Mouse (Mus musculus): ENCODE data around the gene Trpm2. TPM values are rescaled to one million over a fixed set of nuclear protein-coding genes. Genes with fewer than 3 reads are reported as not detected.
"Not testable (repeated sequence)": the region's sequence is repeated elsewhere in the genome, so short reads cannot be mapped to it uniquely, and the experiment has no call there.

Trpm2 gene
- total RNA-seq (2014; fragmentation: Nextera tagmentation) = 1.9 and 9.1 TPM in 2 replicates
- 1.9 and 3.6 TPM in 2 replicates for total RNA-seq (2017)

DNA sequence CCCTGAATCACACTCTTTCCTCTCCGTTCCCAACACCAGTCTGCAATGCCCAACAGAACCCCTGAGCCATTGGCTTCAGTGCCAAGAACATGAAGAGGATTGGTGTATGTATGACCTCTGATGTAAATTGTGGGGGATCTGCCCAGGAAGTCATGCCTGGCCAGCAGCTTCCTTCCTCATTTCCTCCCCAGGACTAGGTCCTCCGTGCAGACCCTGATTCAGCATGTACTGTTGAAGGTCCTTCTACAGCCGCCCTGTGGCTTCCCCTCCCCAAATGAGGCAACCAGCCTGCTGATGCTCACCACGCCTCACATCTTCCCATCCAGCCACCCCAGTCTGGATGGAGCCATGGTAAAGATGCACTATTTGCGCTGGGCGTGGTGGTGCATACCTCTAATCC lies at the start of gene Trpm2:
TSS of gene Trpm2 (minus strand) at position 83 of the 400 bp plus-strand sequence.
- ATAC-seq (replicated peaks; ENCODE audit: poor library complexity, severe bottlenecking) = peak; percentile 72

DNA sequence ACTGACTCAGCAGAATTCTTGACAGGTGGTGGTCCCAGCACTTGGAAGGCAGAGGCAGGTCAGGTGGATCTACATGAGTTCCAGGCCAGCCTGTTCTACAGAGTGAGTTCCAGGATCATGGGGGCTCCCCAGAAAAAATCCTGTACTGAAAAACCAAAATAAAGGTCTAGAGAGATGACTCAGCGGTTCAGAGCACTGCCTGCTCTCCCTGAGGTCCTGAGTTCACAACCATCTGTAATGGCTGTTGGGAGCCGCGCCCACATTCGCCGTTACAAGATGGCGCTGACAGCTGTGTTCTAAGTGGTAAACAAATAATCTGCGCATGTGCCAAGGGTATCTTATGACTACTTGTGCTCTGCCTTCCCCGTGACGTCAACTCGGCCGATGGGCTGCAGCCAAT lies 49.6 kb upstream of the Trpm2 start:
- ATAC-seq (replicated peaks; ENCODE audit: poor library complexity, severe bottlenecking) = not testable (repeated sequence)

DNA sequence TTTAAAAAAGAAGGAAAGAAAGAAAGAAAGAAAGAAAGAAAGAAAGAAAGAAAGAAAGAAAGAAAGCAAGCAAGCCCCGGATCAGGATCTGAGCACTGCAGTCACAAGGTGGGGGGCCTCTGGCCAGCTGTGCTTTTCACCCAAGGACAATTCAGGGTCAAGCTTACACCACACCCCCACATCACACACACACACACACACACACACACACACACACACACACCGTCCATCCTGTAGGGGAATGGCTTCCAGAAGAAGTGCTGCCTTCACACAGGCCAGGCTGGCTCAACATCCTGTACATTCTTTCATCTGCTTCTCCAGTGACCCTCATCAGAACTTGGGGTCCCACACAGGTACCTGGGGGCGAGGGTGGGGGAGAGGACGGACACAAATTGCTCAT lies 48.9 kb upstream of the Trpm2 start:
- ATAC-seq (replicated peaks; ENCODE audit: poor library complexity, severe bottlenecking) = no peak

DNA sequence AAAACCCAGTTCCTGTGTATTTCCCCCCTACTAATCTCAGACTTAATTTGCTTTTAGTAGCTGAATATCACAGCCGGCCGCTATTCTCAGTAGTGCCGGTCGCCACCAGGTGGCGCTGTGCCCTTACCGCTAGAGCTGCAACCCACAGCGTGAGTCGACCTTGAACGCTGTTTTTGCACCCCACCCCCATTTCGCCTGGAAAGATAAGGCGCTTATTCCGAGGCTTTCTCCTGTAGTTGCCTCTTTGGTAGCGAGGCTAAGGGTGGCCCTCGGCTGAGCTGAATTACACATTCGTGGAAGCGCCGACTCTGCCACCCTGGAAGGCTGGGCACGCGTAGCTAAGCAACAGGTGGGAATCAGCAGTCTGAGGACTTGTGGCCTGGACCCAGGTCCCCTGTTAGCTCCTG lies 48.4 kb upstream of the Trpm2 start:
- peak; percentile 69 for ATAC-seq (replicated peaks; ENCODE audit: poor library complexity, severe bottlenecking)

DNA sequence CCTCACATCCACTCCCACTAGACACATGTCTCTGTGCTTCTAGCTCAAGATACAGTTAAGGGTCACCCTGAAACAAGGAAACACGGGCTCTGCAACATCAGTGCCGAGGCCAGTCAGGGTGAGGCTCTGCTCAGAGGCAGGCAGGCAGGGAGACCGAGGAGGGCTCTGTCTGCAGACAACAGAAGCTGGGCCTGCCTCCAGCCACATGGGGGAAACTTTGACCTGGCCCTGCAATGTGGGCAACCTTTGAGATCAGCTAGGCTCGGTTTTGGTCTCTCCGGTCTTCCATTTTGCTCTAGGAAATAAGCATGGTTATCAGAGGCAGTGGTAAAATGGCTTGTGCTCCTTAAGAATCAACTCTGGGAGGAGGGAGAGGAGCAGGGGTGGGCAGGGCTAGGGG lies 46.0 kb upstream of the Trpm2 start:
- peak; percentile 36; the same call in 1 of the 2 replicates for ATAC-seq (replicated peaks; ENCODE audit: poor library complexity, severe bottlenecking)

DNA sequence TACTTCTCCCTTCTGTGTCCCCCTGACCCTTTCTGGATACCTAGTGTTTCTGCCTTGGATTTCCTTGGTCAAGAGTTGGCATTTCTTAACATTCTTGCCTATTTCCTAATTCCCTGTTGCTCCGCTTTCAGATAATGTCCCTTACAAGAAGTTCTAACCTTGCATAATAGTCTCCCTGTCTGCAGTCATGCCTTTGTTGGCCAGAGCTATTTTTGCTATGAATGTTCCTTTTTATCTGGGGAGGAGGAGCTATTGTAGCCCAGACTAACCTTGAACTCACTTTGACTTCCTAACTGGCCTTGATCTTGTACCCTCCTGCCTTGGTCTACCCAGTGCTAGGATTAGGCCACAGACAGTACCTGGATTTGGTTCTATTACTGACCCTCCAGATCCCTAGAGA lies 45.1 kb upstream of the Trpm2 start:
- ATAC-seq (replicated peaks; ENCODE audit: poor library complexity, severe bottlenecking) = peak; percentile 74

DNA sequence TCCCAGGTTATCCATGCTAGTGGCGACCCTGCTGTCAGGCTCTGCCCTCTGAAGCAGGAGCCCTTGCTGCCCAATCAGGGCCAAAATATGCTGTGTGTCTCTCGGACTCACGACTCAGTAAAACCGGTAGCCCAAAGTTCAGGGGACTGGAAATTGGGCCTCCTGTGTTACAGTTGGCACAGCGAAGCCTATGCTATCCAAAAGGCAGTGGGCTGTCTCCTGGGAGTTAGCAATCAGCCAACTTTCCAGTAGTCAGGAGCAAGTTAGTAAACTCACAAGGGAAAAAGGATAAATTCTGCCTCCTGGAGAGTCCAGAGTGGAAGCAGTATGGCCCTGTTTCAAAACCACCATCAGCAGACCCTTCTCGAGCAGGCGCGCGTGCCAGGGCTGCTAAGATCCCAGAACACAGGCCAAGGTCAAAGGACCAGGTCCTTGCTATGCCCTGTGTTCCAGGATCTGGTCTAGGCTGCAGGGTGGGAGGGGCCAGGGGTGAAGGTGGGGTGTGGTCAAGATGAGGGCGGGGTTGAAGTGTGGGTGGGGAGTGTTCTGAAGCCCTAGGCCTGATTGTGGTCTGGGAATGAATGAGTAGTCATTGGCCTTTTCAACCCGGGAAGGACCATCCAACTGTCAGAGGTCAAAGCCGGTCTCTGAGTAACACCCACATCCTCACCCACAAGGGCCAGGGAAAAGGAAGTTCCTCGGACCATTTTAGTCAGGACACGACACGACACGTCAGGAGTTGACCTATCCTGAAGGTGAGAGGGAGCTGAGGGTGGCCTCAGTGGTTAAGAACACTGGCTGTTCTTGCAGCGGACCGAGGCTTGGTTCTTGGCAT lies 42.5 kb upstream of the Trpm2 start:
- ATAC-seq (replicated peaks; ENCODE audit: poor library complexity, severe bottlenecking) = no peak

DNA sequence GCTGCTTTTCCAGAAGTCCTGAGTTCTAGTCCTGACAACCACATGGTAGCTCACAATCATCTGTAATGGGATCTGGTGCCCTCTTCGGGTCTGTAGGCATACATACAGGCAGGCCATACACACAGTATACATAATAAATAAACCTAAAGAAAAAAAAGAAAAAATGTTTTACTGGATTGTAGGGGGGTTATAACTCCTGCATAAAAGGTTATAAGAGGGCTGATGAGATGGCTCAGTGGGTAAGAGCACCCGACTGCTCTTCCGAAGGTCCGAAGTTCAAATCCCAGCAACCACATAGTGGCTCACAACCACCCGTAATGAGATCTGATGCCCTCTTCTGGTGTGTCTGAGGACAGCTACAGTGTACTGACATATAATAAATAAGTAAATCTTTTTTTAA lies 40.8 kb upstream of the Trpm2 start:
- not testable (repeated sequence) for ATAC-seq (replicated peaks; ENCODE audit: poor library complexity, severe bottlenecking)

DNA sequence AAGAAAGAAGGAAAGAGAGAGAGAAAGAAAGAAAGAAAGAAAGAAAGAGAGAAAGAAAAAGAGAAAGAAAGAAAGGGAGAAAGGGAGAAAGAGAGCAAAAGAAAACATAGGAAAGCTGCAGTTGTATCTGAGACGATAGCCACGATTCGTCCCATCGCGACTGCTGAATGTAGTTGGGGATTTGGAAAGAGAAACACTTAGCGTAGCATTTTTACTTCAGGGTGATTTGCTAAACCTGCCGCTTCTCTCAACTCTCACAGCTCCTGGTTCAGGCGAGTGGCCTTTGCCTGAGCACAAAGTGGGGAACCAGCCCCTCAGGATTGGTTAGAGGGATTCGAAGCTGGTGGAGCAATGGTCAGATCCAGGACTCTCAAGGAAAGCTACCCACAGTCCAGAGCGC lies 40.0 kb upstream of the Trpm2 start:
- ATAC-seq (replicated peaks; ENCODE audit: poor library complexity, severe bottlenecking) = no peak

DNA sequence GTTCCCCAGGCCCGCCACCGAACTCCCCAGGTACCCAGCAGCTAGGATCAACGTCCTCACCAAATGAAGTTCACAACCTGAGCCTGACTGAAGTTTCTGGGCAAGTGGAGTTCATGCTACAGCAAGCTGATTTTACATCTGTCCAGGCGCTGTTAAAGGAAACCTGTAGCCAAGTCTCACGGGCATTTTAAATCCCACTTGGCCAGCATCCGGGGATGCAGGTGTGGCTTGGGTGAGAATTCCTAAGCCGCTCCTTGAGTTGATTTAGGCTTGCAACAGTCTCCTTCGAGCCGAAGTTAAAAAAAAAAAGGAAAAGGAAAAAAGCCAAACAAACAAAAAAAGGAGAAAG lies 39.6 kb upstream of the Trpm2 start, which contains the start of gene Pfkl:
TSS of gene Pfkl (minus strand) at position 139 of the 349 bp plus-strand sequence.
- 0 out of 2 replicates have a peak, but pooled peaks have one; percentile 0 for ATAC-seq (replicated peaks; ENCODE audit: poor library complexity, severe bottlenecking)

DNA sequence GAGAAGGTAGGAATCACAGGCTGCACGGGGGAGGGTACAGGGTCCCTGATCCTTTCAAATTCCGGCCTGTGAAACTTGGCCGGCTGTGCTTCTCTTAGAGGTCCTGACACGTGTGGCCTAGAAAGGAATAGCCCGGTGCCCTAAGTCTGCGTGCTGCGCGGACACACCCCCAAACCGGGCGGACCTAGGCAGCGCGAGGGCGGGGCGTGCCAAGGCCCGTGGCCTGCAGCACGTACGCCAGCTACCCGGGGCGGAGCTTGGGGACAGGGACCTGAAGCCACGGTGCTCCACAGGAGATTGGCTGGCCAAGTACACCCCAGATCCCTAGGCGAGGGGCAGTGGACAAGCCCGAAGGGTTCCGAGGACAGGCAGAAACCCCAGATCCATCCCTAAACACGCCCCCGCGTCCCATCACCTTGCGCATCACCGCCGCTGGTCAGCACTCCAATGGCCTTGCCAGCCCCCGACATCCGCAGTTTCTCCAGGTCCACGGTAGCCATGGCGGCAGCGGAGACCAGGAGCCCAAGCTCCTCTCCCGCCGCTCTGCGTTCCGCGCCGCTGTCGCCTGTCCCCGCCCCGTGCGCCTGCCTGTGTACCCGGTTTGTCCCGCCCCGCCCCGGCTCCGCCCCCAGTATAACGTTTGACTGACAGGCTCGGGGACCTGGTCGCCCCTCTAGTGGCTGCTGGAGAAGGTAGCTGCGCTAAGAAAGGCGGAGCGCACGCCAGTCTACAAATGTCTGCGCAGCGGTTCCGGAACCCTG lies 39.0 kb upstream of the Trpm2 start:
- peak; percentile 87 for ATAC-seq (replicated peaks; ENCODE audit: poor library complexity, severe bottlenecking)

DNA sequence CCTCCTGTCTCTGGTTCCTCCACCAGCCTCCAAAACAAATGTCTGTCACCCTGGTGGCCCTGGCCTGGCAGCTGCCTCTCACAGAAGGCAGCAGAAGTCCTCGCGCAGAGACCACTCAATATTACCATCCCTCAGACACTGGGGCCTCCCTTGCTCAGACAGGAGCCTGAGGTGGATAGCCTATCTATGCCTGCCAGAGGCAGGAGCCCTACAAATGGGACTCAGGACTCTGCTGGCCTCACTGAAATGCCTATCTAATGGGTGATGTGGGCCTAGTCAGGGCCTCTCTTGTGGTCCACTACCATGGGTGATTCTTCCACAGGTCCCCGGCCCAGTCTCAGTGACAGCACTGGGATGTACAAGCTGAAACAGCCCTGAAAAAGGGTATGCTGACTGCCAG lies 37.8 kb upstream of the Trpm2 start:
- no peak for ATAC-seq (replicated peaks; ENCODE audit: poor library complexity, severe bottlenecking)

DNA sequence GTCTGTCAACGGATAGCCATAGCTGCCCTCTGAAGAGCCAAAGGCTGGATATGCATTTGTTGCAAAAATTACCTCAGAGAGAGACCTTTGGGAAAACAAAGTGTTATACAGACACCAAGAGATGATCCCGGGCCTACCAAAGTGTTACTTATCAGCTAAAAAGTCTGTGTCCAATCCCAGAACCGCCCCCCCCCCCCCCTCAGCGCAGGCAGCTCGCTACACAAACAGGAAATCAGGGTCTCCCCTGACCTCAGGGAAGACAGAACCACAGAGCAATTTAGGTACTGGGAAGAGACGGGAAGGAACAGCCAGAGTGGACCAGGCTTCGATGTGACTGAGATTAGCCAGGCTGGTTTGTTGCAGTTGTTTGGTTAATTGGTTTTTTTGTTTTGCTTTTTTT lies 36.8 kb upstream of the Trpm2 start:
- ATAC-seq (replicated peaks; ENCODE audit: poor library complexity, severe bottlenecking) = no peak

DNA sequence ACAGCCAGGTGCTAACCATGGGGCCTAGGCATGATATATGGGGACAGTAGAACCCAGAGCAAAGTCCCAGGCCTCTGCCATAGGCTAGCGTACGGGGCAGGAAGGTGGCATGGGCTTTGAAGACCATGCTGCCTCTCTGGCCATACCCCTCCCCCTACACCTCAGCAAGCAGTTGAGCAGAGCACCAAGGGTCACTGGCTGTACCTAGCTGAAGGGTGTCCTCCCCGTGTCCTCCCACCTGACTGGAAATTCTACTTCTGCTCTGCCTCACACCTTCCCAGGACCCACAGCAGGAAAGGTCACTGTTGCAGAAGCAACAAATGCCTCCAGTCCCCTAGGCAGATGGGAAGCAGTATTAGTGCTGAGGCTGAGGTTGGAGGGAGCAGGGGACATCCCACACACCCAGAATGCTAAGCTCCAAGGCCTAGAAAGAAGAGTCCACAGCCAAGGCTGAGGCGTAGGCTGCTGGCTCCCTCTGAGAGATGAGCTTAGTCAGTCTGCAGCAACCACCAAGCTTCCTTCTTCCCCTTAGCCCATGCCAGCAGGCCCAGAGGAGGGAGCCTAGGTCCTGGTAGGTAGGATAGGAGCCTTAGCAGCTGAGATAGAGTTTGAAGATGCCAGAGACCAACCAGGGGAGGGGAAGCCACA lies 35.6 kb upstream of the Trpm2 start:
- ATAC-seq (replicated peaks; ENCODE audit: poor library complexity, severe bottlenecking) = no peak

DNA sequence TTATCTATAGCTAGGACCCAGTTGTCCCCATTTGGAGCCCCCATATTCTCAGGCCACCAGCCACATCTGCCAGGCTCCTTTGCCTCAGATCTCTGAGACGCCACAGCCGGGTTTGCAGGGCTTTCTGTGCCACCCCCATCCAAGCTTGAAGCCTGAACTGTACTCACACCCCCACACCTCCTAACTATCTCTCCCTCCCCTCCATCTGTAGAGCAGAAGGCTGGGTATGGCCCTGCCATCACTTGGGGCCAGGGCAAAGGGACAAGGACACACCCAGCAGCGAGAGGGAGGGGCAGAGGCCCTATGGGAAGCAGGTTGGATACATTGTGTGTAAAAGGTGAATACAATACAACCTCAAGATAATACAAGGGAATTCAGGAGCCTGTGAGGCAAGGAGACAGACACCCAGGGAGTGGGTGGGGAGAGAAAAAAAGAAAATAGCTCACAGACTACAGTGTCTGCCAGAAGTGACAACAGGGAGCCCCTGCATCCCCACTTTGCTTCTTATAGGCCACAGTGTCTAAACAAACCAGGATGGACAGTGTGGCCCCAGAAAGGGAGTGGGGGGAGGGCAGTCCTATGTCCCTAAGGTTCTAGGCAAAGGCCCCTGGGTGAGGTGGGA lies 34.2 kb upstream of the Trpm2 start:
- no peak for ATAC-seq (replicated peaks; ENCODE audit: poor library complexity, severe bottlenecking)

DNA sequence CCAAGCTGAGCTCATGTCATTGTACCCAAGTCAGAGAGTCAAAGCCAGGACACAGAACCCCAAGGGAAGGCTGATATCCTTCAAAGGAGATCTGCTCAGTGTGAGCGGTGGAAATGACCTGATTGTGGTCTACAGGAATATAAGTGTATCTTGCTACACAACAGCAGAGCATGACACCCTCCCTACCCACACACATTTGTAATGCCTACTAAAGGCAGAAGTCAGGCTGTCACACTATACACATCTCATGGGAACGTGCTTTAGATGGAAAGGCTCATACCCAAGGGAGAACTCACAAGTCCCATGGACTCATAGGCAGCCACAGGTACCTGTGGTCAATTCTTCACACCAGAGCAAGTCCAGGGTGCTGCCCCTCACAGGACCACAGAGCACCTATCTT lies 32.0 kb upstream of the Trpm2 start:
- ATAC-seq (replicated peaks; ENCODE audit: poor library complexity, severe bottlenecking) = no peak

DNA sequence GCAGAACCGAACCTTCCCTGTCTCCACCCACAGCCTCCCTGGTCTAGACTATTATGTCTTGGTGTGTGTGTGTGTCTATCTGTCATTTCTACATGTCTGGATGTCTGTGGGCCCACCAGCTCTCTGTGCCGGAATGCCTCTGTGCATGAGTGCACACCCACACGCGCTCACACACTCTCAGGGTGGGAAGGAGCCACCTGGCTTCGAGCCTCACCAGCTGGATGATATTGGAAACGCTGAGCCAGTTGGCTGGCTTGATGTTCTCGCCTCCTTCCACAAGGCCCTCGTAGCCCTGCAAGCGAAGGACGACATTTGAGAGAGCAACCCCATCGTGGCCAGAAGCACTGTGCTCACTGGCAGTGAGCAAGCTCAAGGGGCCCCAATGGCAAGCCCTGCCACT lies 31.4 kb upstream of the Trpm2 start:
- no peak for ATAC-seq (replicated peaks; ENCODE audit: poor library complexity, severe bottlenecking)

DNA sequence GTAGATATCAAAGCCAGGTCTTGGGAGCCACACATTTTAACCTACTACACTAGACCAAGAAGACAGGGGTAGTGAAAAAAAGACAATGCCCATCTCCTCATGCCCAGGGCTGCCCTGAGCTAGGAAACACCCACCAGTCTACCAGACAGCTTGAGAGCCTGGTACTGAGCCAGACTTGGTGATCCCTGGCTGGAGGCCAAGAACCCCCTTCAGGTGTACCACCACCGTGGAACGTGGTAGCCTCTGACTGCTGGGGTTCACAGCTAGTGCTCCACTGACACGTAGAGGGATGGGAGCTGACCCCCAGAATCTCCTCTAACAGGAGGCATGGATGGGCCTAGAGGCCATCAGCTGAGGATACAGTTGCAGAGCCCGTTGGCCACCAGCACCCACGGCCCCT lies 29.8 kb upstream of the Trpm2 start:
- no peak for ATAC-seq (replicated peaks; ENCODE audit: poor library complexity, severe bottlenecking)

DNA sequence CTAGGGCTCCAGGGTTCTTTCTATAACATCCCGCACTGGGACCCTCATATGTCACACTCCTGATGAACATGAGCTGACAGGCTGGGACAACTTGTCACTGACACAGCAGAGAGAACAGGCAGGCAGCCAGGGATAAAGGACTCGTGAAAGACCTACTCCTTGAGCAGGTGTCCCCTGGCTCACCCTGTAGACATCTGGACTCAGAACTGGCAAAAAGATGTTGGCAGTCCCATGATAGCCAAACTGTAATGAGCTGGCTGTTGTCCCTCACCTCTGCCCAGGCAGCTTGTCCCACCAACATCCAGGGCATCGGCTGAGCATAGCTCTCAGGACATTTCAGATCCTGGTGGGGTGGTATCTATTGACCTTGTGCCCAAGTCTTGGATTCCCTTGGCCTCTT lies 25.3 kb upstream of the Trpm2 start:
- ATAC-seq (replicated peaks; ENCODE audit: poor library complexity, severe bottlenecking) = no peak

DNA sequence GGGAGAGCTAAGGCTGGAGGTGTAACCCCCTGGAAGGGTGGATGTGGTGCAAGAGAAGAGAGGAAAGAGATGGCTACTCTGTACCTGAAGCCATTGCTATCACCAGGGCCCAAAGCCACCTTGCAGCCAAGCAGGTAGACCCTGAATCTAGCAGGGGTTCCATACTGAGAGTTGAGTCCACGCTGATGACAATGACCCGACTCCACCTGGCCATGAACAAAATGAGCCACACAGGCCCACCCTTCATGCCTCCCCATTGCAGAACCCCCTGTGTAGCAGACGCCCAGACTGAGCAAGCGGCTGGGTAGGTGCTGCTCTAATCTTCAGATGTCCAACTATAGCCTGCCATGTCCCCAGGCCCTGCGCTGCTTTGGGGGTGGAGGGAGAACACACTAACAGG lies 15.4 kb upstream of the Trpm2 start:
- no peak for ATAC-seq (replicated peaks; ENCODE audit: poor library complexity, severe bottlenecking)

DNA sequence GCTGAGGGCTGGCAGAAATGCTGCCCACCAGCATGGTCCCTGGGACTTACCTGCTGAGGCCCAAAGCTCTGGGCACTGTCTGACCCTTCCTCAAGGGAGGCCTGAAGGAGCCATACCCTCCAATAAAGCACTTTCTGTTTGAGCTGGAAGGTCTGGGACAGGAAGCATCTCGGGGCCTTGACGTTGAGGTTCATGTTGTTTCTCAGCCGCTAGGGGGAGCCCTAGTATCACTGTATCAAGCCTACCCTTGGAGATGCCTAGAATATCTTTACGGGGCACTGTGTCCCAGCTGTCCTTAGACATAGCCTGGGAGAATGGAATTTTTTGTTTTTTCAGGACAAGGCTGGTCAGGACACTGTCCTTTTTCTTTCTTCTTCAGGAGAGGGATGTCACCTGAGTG lies 14.3 kb upstream of the Trpm2 start:
- peak; percentile 84 for ATAC-seq (replicated peaks; ENCODE audit: poor library complexity, severe bottlenecking)
